Mouse (Mus musculus): Measurements from ENCODE around the gene Dexi.

- TF ChIP-seq POLR2A (IDR thresholded peaks at IDR 0.05; ENCODE audit: low read depth, low read length) = no peak
- TF ChIP-seq CTCF (IDR thresholded peaks at IDR 0.05; ENCODE audit: extremely low read depth, insufficient read length, insufficient replicate concordance, low read depth, low read length) = no peak
Observed at GRCm38 (mm10) chr16:10508691-10509090, 34.2 kb downstream of the Dexi start.
